Comparison of ENCODE assay signal across 14 mouse cellular contexts in the genomic region with DNA sequence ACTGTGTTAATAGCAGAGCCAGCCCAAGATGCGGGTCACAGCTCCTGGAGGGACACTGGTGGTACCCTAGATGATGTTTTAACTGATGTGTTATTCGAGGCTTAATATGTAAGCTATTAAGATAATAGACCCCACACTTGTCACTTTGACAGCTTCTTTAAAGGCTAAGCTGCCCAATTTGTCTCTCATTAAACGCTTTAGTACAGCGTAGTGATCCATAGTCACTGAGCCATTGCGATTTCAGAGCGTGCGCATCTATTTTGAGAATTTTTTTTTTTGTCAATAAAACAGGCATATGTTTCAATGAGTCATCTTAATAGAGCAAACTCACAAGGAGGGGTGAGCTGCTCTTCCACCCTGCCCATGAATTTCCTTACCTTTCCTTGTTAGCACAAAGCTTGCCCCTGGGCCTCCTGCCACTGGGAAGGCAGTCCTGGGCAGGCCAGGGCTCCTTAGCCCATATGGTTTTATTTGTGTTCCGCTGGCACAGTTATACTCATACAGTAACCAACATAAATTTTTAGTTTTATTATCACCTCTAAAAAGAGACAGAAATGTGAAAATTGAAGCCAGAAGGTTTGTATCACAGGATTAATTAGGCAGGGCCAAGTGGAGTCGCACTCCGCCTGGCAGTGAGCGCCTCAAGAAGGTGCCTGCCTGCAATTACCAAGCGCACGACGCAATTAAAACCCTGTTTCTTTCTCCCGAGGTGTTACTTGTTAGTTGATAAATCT.
A peak's percentile ranks its signal among the peaks of the same experiment; 100 is the strongest.
DNase-seq lines count a peak whose midpoint lies in the region; ATAC-seq lines count a peak whose summit lies in the region.
"Had no signal": no experiment of that assay in that cellular context is flagged by ENCODE, and none has a peak within 500 bp of the region (broad histone marks: within the 10 kb centered on the region; RNA-seq: fewer than 3 reads in every experiment).

No protein-coding gene starts in this region.

- H3K27ac ChIP-seq in embryonic facial prominence, embryonic 14.5 days (replicated peaks; ENCODE audit: low read depth, low read length): no peak overlapping the region
- no peak overlapping the region for H3K27ac ChIP-seq in embryonic facial prominence, embryonic 10.5 days (replicated peaks)
- H3K27ac ChIP-seq in neural tube, embryonic 14.5 days (ENCODE audit: low read depth, low read length): no peak overlapping the region
- H3K27ac ChIP-seq in forebrain, embryonic 12.5 days: no peak overlapping the region
- no peak overlapping the region for H3K27ac ChIP-seq in midbrain, embryonic 16.5 days (ENCODE audit: low read length)
- H3K27ac ChIP-seq: neural tube, embryonic 13.5 days; stomach, postnatal 0 days had no signal

- no peaks in the 10 kb centered on the region for H3K27me3 ChIP-seq in embryonic facial prominence, embryonic 14.5 days (replicated peaks; ENCODE audit: control insufficient read depth, insufficient read depth, low read length)
- no peaks in the 10 kb centered on the region for H3K27me3 ChIP-seq in embryonic facial prominence, embryonic 10.5 days (replicated peaks; ENCODE audit: low read depth, poor library complexity, severe bottlenecking)
- no peaks in the 10 kb centered on the region for H3K27me3 ChIP-seq in neural tube, embryonic 14.5 days (ENCODE audit: control insufficient read depth, insufficient read depth, low read length)
- no peaks in the 10 kb centered on the region for H3K27me3 ChIP-seq in forebrain, embryonic 12.5 days
- no peaks in the 10 kb centered on the region for H3K27me3 ChIP-seq in midbrain, embryonic 16.5 days (ENCODE audit: control insufficient read depth, insufficient read depth, low read depth, low read length)
- H3K27me3 ChIP-seq: megakaryocyte, embryonic 14.5 days; neural tube, embryonic 13.5 days had no signal

- H3K4me1 ChIP-seq in embryonic facial prominence, embryonic 14.5 days (ENCODE audit: control insufficient read depth, insufficient read depth, low read length): no peaks in the 10 kb centered on the region
- H3K4me1 ChIP-seq in embryonic facial prominence, embryonic 10.5 days: no peaks in the 10 kb centered on the region
- H3K4me1 ChIP-seq in neural tube, embryonic 14.5 days (ENCODE audit: control insufficient read depth, insufficient read depth, low read length): no peaks in the 10 kb centered on the region
- no peaks in the 10 kb centered on the region for H3K4me1 ChIP-seq in forebrain, embryonic 12.5 days
- no peaks in the 10 kb centered on the region for H3K4me1 ChIP-seq in midbrain, embryonic 16.5 days (ENCODE audit: control insufficient read depth, insufficient read depth, low read length)
- H3K4me1 ChIP-seq: megakaryocyte, embryonic 14.5 days had no signal

- DNase-seq in embryonic facial prominence, embryonic 14.5 days (ENCODE audit: low spot score): peak; percentile 27
- no peak for DNase-seq in embryonic facial prominence, embryonic 10.5 days (ENCODE audit: low spot score)
- no peak for DNase-seq in neural tube, embryonic 10.5 days (ENCODE audit: extremely low spot score, low spot score)
- DNase-seq in urinary bladder, adult 18-20 months (ENCODE audit: low spot score in 2 of 2): no peak
- DNase-seq: embryo, embryonic 11 days; kidney, adult 11 months; lung, adult 2 months had no signal

- no peak overlapping the region for H3K4me3 ChIP-seq in embryonic facial prominence, embryonic 14.5 days (ENCODE audit: low read depth, low read length)
- no peak overlapping the region for H3K4me3 ChIP-seq in embryonic facial prominence, embryonic 10.5 days
- H3K4me3 ChIP-seq in neural tube, embryonic 14.5 days (ENCODE audit: low read depth, low read length): no peak overlapping the region
- no peak overlapping the region for H3K4me3 ChIP-seq in forebrain, embryonic 12.5 days (replicated peaks)
- H3K4me3 ChIP-seq in midbrain, embryonic 16.5 days (ENCODE audit: low read depth, low read length): no peak overlapping the region
- H3K4me3 ChIP-seq: megakaryocyte, embryonic 14.5 days; neural tube, embryonic 13.5 days had no signal

- peak; percentile 53; the same call in 1 of the 2 replicates for ATAC-seq in embryonic facial prominence, embryonic 14.5 days (ENCODE audit: low read depth)
- ATAC-seq in neural tube, embryonic 14.5 days (ENCODE audit: low read depth): peak; percentile 72; the same call in 1 of the 2 replicates
- peak; percentile 85; the same call in 1 of the 2 replicates for ATAC-seq in forebrain, embryonic 12.5 days (ENCODE audit: low FRiP score)
- ATAC-seq in midbrain, embryonic 16.5 days: peak; percentile 70
- ATAC-seq in erythroblast, adult 5-6 weeks (replicated peaks; ENCODE audit: low FRiP score, poor library complexity, severe bottlenecking): no peak

- no peaks in the 10 kb centered on the region for H3K9me3 ChIP-seq in embryonic facial prominence, embryonic 14.5 days (ENCODE audit: control insufficient read depth, low read length)
- H3K9me3 ChIP-seq in embryonic facial prominence, embryonic 10.5 days: no peaks in the 10 kb centered on the region
- no peaks in the 10 kb centered on the region for H3K9me3 ChIP-seq in neural tube, embryonic 14.5 days (ENCODE audit: control insufficient read depth, low read length)
- H3K9me3 ChIP-seq in forebrain, embryonic 12.5 days: no peaks in the 10 kb centered on the region
- no peaks in the 10 kb centered on the region for H3K9me3 ChIP-seq in midbrain, embryonic 16.5 days (replicated peaks; ENCODE audit: control insufficient read depth, low read length, poor library complexity, severe bottlenecking)
- H3K9me3 ChIP-seq: megakaryocyte, embryonic 14.5 days; neural tube, embryonic 13.5 days had no signal

- H3K9ac ChIP-seq in embryonic facial prominence, embryonic 14.5 days (ENCODE audit: low read depth, low read length): no peak overlapping the region
- no peak overlapping the region for H3K9ac ChIP-seq in neural tube, embryonic 14.5 days (replicated peaks; ENCODE audit: low read depth, low read length)
- no peak overlapping the region for H3K9ac ChIP-seq in forebrain, embryonic 12.5 days
- no peak overlapping the region for H3K9ac ChIP-seq in midbrain, embryonic 16.5 days (ENCODE audit: low read depth, low read length)
- H3K9ac ChIP-seq: neural tube, embryonic 13.5 days had no signal

- no peak overlapping the region for H3K4me2 ChIP-seq in embryonic facial prominence, embryonic 14.5 days (ENCODE audit: low read depth, low read length)
- no peak overlapping the region for H3K4me2 ChIP-seq in neural tube, embryonic 14.5 days (ENCODE audit: low read depth, low read length)
- no peak overlapping the region for H3K4me2 ChIP-seq in forebrain, embryonic 12.5 days
- no peak overlapping the region for H3K4me2 ChIP-seq in midbrain, embryonic 16.5 days (ENCODE audit: low read length)
- H3K4me2 ChIP-seq: neural tube, embryonic 13.5 days had no signal

- no peaks in the 10 kb centered on the region for H3K36me3 ChIP-seq in embryonic facial prominence, embryonic 14.5 days (ENCODE audit: control insufficient read depth, insufficient read depth, low read length)
- no peaks in the 10 kb centered on the region for H3K36me3 ChIP-seq in embryonic facial prominence, embryonic 10.5 days (replicated peaks)
- H3K36me3 ChIP-seq in neural tube, embryonic 14.5 days (ENCODE audit: control insufficient read depth, insufficient read depth, low read length): no peaks in the 10 kb centered on the region
- H3K36me3 ChIP-seq in forebrain, embryonic 12.5 days (replicated peaks): no peaks in the 10 kb centered on the region
- no peaks in the 10 kb centered on the region for H3K36me3 ChIP-seq in midbrain, embryonic 16.5 days (ENCODE audit: control insufficient read depth, insufficient read depth, low read length)
- H3K36me3 ChIP-seq: neural tube, embryonic 13.5 days had no signal

- WGBS in embryonic facial prominence, embryonic 14.5 days: 77% methylated on average over 15 of the region's 15 CpGs
- WGBS in embryonic facial prominence, embryonic 10.5 days: 79% methylated on average over 15 of the region's 15 CpGs
- WGBS in neural tube, embryonic 14.5 days: 52% methylated on average over 15 of the region's 15 CpGs
- WGBS in forebrain, embryonic 12.5 days: 50% methylated on average over 15 of the region's 15 CpGs
- 74% methylated on average over 15 of the region's 15 CpGs for WGBS in midbrain, embryonic 16.5 days
